Mouse (Mus musculus) MEL (cell line): ENCODE results near the gene Dolpp1.

Experiments
- CHD1 ChIP-seq: IDR thresholded peaks from 2 replicates; pipeline ENCODE4 v1.6.1; 2012; ENCODE audit warnings: low read depth, mild to moderate bottlenecking, inconsistent platforms, low read length, improper control_type of control experiment
- MXI1 ChIP-seq: IDR thresholded peaks from 2 replicates; pipeline ENCODE4 v1.6.1; 2011; ENCODE audit warnings: mild to moderate bottlenecking, low read depth, low read length, improper control_type of control experiment
- POLR2A ChIP-seq, 2 experiments: IDR thresholded peaks; 2 replicates each; pipeline ENCODE4 v1.6.1; 2011 to 2012; ENCODE audit warnings: low read length in 2 of 2, mild to moderate bottlenecking in 2 of 2, control low read depth in 1 of 2, improper control_type of control experiment in 1 of 2, low read depth in 1 of 2, moderate library complexity in 1 of 2; ENCODE audit not compliant: control insufficient read depth in 1 of 2, insufficient read depth in 1 of 2, poor library complexity in 1 of 2
- RAD21 ChIP-seq: IDR thresholded peaks from 2 replicates; pipeline ENCODE4 v1.6.1; 2011; ENCODE audit warnings: mild to moderate bottlenecking, low read depth, low read length, improper control_type of control experiment
- USF1 ChIP-seq: IDR thresholded peaks from 2 replicates; pipeline ENCODE4 v1.6.1; 2014; ENCODE audit warnings: low read depth, mild to moderate bottlenecking, inconsistent platforms, low read length, improper control_type of control experiment, moderate library complexity

DNA sequence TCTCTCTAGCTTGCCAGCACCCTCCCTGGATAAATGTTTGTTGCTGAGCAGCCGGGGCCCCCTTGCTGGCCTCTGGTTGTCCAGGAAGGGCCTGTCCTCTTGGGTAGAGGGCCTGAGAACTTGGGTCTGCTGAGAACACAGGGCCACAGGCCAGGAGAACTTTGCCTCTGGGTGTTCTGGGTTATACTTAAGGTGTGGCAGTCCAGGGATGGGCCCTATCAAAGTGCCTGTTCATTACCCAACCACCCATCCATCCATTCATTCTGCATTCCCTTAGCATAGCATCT lies 1.3 kb downstream of the Dolpp1 start:
- TF ChIP-seq POLR2A (IDR thresholded peaks at IDR 0.05; ENCODE audit: control insufficient read depth in 1 of 2, insufficient read depth in 1 of 2, low read depth in 1 of 2, low read length in 2 of 2, poor library complexity in 1 of 2) (no peak), USF1 (no peak), CHD1 (no peak), MXI1 (no peak), RAD21 (no peak)
